Mouse (Mus musculus) spleen, postnatal 36 days (tissue): ENCODE data around the gene Slc8a3.
"Not testable (repeated sequence)": the region's sequence is repeated elsewhere in the genome, so short reads cannot be mapped to it uniquely, and the experiment has no call there.

Source experiments
- DNase-seq, 2 experiments: peaks; one replicate each; pipeline ENCODE4 v3.0.0; 2022; ENCODE audit warnings: low spot score in 2 of 2, mixed read lengths in 1 of 2

Gene Slc8a3

GRCm38 (mm10) chr12:81332875-81333421, at the start of gene Slc8a3:
TSS of gene Slc8a3 (minus strand) at chr12:81333180.
- no peak for DNase-seq

- not testable (repeated sequence) for DNase-seq
These were observed 46.4 kb upstream of the Slc8a3 start, which contains the start of gene Gm4787 for GRCm38 (mm10) chr12:81379364-81379763. TSS of gene Gm4787 (minus strand) at chr12:81379464.

- DNase-seq = no peak
These were observed 861 bp upstream of the Slc8a3 start for GRCm38 (mm10) chr12:81333841-81334240.

GRCm38 (mm10) chr12:81331937-81332874, 774 bp downstream of the Slc8a3 start:
- no peak for DNase-seq

DNA sequence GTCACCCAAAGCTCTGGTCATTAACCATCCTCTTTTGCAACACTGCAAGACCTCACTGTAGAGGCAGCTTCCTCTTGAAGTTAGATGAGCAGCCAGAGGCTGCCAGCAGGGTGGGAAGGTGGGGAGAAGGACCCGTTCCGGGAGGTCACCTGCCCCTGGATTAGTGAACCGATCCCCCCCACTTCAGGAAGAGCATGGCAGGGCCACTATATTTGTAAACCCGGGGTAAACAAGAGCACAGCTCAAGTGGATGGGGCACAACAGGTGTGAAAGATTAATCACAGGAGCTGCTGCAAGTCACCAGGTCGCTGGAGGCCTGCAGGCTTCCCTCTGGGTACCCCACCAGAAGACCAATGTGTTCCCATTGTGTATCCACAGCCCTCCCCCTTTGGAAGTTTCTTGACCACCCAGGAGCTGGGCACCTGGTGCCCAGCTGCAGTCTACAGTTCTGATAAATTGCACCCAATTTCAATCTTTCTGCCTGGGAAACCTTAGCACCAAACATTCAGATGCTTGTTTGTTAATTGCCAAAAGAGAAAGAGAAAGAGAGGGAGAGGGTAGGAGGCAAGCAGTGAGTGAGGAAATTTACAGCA, 1.8 kb downstream of the Slc8a3 start:
- no peak for DNase-seq

GRCm38 (mm10) chr12:81324991-81325390, 8.0 kb downstream of the Slc8a3 start:
- DNase-seq = no peak

DNA sequence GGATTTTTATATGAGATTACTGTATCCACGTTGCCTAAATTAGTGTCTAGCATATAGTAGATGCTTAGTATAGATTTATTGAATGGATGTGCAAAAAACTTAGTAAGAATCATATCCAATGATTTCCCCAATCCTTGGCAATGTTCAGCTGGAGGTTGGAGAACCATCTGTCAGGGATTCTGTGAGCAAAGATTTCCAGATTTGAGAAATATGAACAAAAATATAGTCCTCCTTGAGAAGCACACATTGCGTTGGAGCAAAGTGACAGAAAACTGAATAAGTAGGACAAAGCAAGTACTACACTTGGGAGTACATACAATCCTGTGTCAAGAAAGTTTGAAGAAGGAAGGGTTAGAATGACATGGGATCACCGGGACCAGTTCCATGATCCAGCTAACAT, 8.9 kb downstream of the Slc8a3 start:
- DNase-seq = no peak

GRCm38 (mm10) chr12:81321021-81321420, 12.0 kb downstream of the Slc8a3 start:
- no peak for DNase-seq

DNA sequence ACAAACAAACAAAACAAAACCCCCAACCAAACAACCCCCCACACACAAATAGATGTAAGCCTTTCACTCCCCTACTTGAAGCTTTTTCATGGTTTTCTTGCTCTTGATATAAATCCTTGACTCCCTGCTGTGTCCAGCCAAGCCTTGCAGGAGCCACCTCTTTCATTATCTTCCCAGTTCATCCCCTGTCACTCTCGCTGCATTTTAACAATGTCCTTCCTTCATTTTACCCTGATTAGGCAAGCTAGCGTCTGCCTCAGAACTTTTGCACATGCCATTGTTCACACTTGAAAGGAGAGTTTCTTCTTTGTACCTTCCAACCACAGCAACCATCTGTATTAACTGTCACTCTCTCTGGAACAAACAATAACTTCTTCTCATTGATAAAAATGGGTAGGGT, 15.2 kb downstream of the Slc8a3 start:
- DNase-seq = no peak

DNA sequence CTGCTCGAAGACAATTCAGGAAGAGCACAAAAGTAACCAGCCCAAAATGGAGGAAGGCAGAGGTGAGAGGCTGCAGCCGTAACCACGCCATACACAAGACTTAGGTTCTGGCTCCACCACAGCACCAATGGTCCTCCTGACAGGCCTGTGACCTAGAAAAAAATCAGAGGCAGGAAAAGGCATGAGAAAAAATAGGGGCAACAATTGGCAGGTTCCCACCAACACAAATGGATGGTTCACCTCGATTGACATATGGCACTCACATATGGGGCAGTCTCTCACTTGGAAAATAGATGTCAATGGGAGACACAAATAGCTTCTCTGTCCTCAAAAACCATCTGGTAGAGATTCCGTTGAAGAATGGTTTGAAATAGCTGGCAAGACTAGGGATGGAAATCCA, 17.0 kb downstream of the Slc8a3 start:
- DNase-seq = no peak

DNA sequence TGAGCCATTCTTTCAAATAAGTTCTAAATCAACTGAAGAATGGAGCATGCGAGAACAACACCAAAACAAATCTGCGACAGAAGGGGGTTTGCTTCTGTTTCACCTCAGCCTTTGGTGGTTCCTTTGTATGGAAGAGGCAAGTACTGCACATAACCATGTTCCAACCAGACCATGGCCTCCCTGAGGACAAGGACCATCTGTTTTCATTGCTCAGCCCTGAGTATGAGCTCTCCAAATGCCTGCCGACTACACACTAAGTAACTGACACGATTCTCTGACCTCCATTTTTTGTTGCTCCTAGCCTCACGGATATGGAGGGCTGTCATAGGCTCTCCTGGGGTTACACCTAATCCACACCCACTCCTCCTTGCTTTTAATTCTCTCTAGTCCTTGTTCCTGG, 29.4 kb downstream of the Slc8a3 start:
- no peak for DNase-seq

DNA sequence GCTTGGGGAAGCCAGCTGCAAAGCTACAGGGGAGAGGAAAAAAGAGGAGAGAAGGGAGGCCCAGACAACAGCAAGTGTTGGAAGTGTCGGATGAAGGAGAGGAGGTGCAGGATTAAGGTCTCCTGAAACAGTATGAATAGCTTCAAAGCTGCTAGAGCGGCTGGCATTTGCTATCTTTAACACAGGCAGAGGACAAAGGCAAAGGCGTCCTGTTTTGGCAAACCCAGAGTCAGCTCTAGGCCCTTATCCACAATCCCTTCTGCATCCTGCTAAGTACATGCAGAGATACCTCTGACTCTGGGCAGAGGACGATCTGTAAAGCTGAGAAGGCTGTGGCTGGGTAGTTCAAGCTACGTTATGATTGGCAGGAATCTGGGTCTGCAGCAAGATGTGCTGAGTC, 38.4 kb downstream of the Slc8a3 start:
- DNase-seq = no peak

- no peak for DNase-seq
These were observed 54.9 kb downstream of the Slc8a3 start for GRCm38 (mm10) chr12:81278031-81278430.

DNA sequence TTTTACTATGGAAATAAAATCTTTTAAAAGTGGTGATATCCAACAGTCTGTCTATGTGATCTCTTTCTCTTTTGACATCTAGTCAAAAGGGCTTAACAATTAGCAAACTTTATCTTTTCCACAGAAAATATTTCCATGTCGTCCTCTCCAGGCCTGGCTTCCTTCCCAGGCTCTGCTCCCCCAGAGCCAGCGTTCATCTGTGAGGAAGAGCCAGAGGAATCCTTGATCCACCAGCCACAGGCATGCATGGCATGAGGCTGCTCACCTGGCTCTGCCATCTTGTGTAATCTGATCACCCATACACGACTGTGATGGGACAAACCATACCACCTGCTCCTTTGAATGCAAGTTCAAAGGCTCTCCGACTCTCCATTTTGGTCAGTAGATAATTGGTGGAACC, 58.4 kb downstream of the Slc8a3 start:
- no peak for DNase-seq

DNA sequence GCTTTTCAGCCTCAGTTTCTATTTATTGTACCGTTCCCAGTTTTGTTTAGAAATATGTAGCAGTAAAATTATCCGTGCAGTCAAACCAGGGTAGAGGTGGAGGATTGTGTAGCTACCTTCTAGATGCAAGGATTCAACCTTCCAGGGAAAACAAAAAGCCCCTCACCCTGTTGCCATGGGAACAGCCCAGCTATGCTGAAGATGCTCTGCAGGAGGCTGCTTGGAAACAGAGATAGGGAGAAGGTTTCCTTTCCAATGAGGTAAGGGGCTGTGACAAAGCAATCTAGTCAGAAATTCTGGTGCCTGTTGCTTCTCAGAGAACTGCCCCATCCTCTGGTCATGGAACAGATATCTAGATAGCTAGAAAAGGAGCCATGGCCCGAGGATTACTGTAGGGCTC, 59.6 kb downstream of the Slc8a3 start:
- no peak for DNase-seq

GRCm38 (mm10) chr12:81269246-81269645, 63.7 kb downstream of the Slc8a3 start:
- no peak for DNase-seq

- no peak for DNase-seq
These were observed 70.2 kb downstream of the Slc8a3 start for GRCm38 (mm10) chr12:81262821-81263220.

DNA sequence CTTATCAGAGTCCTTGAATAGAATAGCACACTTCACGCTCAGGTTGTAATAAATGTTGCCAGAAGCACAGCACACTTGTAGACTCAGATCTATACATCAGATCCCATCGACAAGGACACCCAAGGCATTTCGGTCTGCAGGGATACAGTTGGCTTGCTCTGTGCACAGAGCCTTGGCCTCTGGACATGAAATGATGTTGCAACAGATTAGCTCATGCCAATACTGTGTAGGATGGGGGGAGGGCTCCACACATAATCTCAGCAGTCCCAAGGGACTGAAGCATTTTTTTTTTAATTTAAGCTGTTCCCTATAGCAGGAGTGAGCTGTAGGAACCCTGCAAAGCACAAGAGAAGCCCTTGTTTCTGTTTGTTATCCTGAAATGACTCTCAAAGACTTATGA, 74.8 kb downstream of the Slc8a3 start:
- no peak for DNase-seq

GRCm38 (mm10) chr12:81245411-81245810, 87.6 kb downstream of the Slc8a3 start:
- no peak for DNase-seq

GRCm38 (mm10) chr12:81244954-81245353, 88.0 kb downstream of the Slc8a3 start:
- no peak for DNase-seq

DNA sequence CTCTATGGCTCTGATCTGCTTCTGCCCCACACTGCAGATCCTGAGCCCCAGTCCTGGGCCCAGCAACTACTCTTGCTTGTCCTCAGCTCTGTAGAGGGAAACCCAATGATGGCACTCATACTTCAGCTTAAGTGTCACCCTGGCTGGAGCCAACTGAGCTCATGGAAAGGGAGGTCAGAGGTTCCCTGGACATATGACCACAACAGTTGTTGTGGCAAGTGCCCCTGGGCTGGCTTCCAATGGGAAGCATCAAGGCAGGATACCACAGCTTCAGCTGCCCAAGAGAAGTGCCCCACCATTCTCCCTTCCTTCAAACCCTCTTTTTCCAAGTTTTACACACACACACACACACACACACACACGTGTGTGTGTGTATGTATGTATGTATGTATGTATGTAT, 88.5 kb downstream of the Slc8a3 start:
- no peak for DNase-seq

- DNase-seq = no peak
These were observed 91.3 kb downstream of the Slc8a3 start for GRCm38 (mm10) chr12:81241676-81242075.

DNA sequence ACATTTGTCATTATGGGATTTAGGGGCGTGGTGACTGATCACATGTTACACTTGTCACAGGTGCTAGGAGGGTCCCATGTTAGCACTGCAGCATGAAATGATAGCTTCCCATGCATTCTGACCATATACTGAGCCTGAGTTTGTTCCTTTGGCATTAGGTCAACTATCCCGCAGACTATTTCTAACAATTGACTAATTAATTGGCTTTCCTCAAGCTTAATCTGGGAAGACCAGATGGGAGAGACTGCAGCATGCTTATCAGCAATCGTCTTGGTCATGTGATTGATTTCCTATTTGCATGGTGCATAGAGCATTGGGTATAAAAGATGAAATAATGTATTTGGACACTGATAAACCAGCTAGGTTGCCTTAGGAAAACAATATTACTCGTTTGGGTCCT, 91.9 kb downstream of the Slc8a3 start:
- no peak for DNase-seq
